Mouse (Mus musculus) CD8-positive naive resting alpha-beta T cell, adult 2 months (primary cell): ENCODE results near the gene Wdcp.
A peak's percentile ranks its signal among the peaks of the same experiment; 100 is the strongest.
"Not testable (repeated sequence)": the region's sequence is repeated elsewhere in the genome, so short reads cannot be mapped to it uniquely, and the experiment has no call there.

Experiments used
- DNase-seq, 2 experiments: peaks; one replicate each; pipeline ENCODE4 v3.0.0; 2022; ENCODE audit warnings: low read depth in 2 of 2, low spot score in 2 of 2

The Wdcp gene

DNA sequence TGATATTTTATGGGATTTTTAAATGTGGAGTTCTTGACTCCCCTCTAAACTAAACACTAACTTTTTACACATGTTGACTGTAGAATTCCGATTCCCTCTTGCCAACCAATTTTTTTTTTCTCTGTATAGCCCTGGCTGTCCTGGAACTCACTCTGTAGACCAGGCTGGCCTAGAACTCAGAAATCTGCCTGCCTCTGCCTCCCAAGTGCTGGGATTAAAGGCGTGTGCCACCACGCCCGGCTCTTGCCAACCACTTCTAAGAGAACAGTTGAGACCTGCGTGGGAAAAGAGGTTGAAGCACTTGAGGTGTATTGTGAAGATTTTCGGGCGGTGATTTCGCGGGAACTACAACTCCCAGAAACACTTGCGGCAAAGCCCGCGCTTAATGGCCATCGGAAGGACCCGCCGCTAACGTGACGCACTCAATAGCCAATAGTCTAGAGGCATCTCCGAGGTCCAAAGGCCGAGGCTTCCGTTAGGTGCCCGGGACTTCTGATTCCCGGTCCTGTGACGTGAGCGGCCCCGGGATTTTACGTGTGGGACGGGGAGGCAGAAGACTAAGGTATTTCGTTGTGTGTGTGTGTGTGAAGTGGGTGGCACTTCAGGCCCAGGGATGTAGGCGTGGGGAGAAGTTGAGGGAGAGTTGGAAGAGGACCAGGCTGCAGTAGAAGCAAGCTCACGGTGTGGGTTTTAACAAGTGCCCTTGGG, at the start of gene Wdcp:
Gene Wdcp (plus strand): TSS at position 414 of the 708 bp plus-strand sequence.
- DNase-seq: peak; percentile 76 to 81

DNA sequence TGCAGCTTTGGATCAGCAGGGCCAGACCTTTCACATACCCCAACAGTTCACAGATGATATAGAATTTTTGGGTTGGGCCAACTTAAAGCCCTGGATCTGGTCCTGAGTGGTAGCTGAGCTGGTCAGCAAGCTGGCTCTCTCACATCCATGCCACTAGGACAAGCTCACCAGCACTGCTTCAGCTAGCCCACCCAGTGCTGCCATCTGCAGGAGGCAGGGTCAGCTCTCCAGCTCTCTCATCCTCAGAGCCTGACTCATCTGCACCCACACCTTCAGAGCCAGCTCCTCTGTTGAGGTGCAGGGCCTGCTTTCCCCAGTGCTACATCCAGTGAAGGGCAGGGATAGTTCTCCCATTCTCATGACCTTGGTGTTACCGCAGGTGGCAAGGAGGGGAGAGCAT, 49.4 kb upstream of the Wdcp start:
- DNase-seq: no peak

DNA sequence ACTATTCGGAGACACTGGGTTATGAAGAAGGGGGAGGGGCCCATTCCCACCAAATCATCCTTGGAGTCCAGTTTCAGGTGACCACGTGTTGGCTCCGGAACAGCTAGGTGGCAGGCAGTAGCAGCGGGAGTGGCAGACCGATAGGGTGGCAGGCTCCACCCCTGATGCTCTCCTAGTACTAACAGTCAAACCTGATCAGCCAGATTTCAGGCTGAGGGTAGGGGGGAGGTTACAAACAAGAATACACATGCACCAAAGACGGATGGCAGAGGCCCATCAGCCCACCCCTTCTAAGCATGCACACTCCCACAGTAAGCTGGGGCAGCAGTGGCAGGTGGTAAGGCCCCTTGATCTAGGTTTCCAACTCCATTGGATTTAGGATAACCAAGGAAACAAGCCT, 45.6 kb upstream of the Wdcp start:
- DNase-seq: not testable (repeated sequence)

DNA sequence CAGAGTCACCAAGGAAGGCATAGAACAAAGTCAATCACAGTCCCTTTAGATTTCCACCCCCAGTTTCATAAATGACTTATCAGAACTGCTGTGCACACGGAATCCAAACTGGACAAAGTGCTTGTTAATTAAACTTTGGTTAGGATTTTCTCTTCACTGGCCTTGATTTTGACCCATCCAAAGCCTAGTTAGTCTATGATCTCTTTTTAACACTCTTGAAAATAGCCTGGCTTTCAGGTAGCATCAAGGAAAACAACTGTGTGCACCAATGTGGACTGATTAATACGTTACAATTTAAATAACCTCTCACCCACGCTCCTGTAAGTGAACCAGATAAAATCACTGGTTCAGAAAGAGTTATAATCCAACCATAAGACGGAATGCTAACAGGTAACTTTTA, 32.1 kb upstream of the Wdcp start:
- DNase-seq: no peak

DNA sequence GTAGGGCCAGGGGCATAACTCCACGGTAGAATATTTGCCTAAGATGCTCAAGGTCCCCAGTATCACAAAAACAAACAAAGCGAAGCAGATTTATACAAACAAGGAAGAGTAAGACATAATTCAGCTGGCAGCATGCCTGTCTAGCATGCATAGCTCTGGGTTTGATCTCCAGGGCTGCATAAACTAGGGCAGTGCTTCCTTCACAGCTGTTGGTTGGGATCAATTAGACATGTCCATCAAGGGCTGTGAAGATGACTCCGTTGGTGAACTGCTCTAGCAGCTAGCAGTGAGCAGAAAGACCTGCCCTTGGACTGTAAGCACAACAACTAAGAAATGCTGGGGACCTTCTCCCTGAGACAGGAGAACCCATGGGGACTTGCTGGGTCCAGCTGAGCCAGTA, 31.4 kb upstream of the Wdcp start:
- no peak for DNase-seq

DNA sequence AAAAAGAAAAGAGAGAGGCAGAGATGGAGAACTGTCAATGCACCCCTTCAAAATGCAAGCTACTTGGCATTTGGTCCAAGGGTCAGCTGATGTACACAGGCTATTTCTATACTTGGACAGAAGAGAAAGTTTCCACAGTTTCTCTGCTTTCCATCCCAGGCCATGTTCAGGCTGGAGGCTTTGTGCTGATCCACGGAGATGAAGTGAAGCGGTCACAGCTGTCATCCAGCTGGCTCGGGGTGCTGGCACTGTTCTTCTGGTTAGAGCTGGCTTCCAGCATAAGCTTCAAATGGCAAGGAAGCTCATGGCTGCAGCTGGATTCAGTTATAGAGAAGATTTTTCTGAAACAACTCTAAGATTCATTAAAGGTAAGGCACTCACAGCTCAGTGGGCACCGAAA, 29.5 kb upstream of the Wdcp start:
- DNase-seq: no peak

DNA sequence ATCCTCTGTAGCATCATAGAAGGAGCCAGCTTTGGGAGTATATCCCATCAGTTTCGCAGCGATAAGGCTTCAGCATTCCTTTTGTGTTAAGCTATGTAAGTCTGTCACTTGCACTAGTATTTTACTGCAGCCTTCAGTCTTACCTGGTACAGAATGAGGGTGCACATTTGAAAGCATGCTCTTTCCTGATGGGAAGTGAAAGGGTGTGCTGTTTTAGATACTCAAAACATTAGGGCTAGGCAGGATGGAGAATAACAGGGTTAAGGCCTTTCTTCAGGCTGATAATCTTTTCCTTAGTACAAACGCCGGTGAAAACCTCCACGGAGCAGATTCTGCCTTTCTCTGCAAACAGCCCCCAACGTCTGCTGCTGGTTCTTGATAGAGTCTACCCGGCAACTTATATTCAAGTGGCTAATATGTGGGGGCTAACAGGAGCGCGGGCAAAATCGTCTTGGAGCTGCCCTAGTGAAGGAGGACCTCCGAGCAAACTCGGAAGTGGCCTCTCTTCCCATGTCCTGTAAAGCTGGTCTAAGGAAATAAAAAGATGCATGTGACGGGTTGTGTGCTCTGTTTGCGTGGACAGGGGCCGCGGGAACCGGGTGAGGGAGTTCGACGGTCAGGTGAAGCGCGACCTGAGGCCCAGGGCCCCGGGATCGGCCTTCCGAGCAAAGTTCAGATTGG, 26.3 kb upstream of the Wdcp start:
- DNase-seq: no peak

DNA sequence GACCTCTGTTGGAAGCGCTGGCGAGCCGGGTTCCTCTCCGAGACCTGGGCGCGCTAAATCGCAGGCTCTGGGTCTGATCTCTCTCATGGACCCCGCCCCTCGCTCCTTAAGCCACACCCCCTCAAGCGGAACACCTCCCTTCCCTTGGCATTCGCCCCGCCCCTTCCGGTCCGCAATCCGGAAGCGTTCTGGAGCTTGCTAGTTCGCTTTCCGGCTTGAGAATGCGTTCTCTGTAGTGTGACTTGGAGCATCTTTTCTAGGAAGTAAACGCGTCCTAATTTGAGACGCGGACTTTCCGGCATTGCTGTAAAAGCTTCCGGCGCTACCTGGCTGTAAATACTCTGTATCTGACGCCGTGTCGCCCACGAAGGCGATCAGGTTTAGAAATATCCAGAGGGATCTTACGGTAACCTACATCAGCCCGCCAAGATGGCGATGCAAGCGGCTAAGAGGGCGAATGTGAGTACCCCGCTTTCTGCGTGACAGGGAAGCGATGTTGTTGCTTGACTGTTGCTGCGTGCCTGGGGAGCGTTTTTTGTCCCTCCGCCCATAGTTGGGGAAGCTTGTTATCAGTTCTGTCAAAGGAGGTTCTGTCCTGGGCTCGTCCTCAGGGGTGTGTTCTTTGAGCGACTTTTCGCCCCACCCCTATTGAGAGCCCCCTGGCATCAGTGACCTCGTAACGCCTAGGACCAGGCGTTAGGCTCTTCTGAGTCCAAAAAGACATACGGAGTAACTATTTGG, 25.6 kb upstream of the Wdcp start, which contains the start of gene Sf3b6:
Gene Sf3b6 (plus strand): TSS at position 184 of the 741 bp plus-strand sequence.
- peak; percentile 99 for DNase-seq

DNA sequence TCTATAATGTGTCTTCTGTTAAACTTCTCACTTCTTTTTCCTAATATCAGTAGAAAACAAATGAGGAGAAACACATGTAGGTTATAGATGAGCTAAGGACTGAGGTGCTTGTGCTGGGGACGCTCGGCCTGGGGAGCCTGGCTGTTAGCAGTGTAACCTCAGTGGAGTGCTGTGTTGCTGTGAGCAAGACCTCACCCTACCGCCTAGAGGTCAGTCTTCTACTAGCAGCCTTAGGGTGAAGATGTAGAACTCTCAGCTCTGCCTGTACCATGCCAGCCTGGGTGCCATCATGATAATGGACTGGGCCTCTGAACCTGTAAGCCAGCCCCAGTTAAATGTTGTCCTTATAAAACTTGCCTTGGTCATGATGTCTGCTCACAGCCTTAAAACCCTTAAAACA, 15.8 kb upstream of the Wdcp start:
- DNase-seq: no peak

DNA sequence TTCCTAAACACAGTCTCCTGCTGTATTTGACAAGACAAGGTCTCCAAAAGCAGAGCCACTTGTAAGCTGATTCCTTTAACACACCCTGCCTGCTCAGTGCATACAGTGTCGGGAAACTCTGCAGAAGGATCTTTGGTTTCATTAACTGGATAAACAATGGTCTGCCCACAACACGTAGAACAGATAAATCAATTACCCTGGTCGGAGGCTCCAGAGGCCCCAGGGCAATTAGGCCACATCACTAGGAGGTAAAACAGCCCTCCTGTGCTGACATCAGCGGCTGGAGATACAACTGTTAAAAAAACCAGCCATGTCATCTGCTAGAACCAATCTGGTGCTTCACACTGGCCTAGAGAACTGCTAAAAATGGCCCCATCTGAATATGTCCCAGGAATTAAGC, 6.1 kb upstream of the Wdcp start:
- DNase-seq: no peak

DNA sequence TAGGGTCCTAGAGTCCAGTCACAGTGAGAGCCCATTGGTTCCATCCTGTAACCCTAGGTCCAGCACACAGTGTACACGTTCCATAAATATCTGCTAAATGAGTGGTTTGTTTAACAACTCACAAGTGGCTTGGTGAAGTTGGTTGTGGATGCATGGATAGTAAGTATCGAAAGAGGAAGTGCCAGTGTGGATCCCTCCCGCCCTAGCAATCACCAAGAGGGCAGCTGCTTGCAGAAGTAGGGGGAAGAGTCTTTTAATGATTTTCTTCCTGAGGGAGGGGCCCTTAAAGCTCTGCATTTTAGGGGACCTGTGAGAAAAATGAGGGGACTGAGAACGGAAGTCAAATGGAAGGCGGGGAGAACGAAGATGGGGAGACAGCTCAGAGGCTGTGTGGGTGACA, 3.1 kb upstream of the Wdcp start:
- DNase-seq: no peak

DNA sequence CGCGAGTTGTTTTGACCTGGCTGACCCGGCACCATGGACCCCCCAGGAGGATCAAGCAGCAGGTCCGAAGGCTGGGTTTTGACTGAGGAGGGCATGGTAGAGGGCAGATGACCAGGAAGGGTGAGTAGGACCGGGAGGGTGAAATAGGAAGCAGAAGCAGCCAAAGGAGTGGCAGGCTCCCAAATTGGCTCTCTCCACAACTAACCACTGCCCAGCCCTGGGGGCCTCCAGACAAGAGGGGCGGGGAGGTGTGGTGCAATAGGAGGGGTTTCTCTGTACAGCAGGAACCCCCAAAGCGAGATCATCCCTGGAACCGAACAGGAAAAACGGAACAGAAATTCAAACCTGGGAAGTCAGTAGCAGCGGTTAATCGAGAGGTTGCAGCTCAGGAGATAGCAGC, 2.4 kb upstream of the Wdcp start:
- DNase-seq: no peak

DNA sequence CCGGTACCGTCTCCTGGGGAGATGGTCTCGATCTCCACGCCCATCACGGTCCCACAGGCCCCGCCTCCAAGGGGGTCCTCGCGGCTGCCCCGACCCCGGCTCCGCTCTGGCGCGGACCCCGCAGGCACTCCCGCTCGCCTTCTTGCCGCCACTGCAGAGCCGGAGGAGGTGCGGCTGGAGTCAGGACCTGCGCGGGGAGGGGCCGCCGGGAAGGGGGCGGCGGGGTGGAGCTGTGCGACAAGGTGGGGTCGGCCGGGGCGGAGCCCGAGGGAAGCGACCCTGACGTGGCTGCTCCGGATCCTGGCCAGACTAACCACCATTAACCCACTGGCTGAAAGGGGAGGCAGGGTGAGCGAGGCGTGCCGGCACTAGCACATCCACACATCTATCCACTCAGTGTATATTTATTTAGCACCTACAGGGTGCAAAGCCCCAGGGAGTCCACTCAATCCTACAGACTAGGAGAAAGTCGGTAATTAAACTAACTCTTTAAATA, 1.7 kb upstream of the Wdcp start, which contains the start of gene Fkbp1b:
Gene Fkbp1b (minus strand): TSS at position 200 of the 496 bp plus-strand sequence.
- DNase-seq: peak; percentile 19 to 21

DNA sequence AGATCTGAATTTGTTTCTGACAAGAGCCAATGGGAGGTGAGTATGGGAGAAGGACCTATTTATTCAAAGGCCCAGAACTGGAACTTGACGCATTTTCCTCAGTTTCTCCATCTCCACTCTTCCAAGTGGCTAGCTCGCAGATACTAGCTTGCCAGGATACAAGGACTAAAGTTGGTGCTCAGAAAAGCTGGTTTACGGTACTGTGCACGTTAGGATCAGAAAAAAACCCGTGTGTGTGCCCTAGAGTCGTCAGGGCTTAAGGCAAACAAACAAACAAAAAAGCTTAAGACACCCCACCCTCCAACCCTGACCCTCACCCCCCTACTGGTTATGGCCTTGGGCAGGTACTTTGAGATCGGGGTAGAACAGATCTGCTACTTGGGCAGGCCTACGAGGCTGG, 647 bp upstream of the Wdcp start:
- DNase-seq: no peak

DNA sequence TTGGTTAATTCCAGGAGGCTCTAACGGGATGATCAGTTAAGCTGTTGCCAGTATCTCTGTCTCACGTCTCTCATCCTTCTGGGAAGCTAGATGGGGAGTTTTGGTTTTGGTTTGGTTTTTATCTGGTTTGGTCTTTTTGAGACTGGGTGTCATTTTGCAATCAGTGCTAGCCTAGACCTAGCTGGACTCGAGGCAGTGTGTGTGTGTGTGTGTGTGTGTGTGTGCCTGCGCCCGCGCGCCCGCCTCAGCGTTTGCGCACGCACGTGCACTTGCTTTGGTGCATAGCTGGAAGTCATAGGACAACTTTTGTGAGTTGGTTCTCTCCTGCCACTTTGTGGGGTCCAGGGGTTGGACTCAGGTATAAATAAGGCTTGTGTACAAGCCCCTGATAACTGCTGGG, 638 bp downstream of the Wdcp start:
- peak; percentile 25 to 36 for DNase-seq

DNA sequence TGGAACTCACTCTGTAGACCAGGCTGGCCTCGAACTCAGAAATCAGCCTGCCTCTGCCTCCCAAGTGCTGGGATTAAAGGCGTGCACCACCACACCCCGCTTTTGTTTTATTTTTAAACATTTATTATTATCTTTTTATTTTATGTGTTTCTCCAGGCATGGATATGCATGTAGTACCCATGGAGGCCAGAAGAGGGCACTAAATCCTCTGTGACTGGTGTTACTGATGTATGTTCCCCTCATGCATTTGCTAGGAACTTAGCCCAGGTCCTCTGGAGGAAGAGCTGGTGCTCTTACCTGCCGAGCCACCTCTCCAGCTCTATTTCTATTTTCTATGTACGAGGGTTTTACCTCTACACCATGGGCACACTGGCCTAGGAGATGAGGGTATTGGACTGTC, 13.1 kb downstream of the Wdcp start:
- DNase-seq: peak; percentile 35 to 36

DNA sequence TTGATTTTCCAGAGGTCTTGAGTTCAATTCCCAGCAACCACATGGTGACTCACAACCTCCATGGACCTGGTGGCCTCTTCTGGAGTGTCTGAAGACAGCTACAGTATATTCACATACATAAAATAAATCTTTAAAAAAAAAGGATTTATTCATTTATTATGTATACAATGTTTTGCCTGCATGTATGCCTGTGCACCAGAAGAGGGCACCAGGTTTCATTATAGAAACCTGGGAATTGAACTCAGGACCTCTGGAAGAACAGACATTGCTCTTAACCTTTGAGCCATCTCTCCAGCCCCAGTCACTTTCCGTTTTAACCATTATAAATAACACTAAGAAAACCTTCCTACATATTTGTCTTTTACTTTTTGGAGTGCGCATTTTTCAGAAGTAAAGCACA, 13.7 kb downstream of the Wdcp start:
- no peak for DNase-seq

DNA sequence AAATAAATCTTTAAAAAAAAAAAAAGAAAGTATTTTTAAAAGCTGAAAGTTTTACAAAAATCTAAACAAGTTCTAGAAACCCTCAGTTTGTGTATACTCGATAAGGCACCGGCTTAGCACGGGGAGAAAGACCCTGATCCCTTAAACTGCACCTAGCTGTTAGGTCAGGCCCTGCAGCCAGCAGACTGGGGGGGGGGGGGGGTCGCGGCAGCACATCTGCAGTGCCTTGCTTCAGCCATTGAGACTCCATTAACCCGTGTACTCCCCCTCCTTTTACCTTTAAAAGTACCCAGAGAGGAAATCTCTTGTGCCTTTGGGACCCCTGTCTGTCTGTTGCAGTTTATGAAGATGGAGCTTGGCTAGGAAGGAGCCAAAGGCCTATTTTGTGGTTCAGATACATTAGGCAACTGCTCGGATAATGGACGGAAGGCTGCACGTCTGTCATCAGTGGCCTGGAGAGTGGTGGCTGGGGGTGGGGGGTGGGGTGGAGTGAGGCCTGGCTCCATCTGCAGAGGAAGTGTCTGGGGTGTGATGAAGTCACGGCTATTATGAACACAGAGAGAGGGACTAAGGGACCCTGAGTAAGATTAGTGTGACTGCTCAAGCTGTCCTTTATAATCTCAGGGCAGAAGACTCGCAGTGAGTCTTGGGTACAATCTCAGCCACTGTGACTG, 16.3 kb downstream of the Wdcp start:
- no peak for DNase-seq

DNA sequence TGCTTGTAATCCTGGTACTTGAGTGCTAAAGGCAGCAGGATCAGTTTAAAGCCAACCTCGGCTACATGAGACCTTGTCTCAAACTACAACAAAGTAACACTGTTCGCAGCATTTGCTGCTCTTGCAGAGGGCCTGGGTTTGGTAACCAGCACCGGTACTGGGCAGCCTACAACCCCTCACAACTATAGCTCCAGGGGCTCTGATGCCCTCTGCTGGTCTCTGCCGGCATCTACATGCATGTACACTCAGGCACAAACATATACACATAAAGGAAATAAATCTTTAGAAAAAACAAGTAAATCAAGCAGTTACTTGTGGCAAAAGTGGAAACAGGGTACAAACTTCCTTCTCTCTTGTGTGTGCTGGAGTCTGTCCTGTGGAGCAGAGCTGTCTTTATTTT, 19.6 kb downstream of the Wdcp start:
- no peak for DNase-seq

DNA sequence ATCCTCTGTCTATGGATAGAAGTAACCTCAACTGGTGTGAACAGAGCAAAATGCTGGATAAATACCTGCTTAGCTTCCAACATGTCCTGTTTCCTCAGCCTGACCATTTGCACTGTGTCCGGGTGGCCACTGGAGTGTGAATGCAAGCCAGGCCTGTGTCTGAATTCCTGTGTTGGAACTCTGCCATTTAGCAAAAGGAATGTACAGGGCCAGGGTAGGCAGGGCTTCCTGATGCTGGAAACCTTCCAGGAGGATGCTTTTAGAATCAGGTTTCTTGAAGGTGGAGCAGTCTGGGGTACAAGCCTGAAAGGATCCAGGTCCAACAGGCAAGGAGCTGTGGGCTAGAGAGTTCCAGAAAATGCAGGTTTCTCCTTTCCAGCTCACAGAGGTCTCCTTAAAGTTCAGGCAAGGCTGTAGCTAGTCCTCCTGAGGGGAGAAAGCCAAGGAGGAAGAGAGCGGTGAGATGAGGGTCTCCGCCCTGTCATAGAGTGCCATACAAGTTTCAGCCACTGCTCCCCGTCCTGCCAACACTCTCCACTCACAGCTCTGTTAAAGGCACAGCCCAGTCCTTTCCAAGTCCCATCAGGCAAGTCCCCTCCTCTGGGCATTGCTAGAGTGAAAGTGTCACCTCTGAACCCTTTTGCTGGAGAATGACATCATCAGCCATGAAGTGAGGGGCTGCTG, 20.7 kb downstream of the Wdcp start:
- DNase-seq: no peak

DNA sequence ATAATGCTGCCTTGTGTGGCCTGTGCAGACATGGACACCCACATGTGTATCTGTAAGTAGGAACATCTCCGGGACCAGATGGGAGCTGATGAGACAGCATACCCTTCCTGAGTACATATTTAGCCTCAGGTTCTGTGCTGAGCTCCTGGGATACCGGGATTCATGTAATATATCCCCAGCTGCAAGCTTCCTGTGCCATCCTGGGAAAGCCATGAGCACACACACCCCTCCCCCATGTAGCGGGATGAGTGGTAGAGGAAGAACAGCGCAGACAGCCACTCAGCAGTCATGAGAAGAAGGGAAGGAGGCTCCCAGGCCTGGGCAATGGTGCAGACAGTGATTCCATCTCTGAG, 21.2 kb downstream of the Wdcp start:
- no peak for DNase-seq
